Mouse (Mus musculus) intestine, embryonic 14.5 days (tissue): ENCODE data around the gene Erbin. TPM values are rescaled to one million over a fixed set of nuclear protein-coding genes. Genes with fewer than 3 reads are reported as not detected.

Experiments
- ATAC-seq: fragments of 200-750 bp; cut with Nextera tagmentation; replicated peaks from 2 replicates; pipeline ENCODE4 v1.8.0; 2017; ENCODE audit warnings: low read depth, moderate number of reproducible peaks, moderate TSS enrichment, moderate library complexity; ENCODE audit not compliant: low FRiP score, low TSS enrichment
- DNase-seq: peaks from one replicate; pipeline ENCODE4 v3.0.0-alpha.2; 2018; ENCODE audit warnings: low spot score
- H3K27ac ChIP-seq: fragments of 300-500 bp; sonication (generic); 2 replicates; pipeline ENCODE4 v1.5.1; 2014; ENCODE audit warnings: low read depth, mild to moderate bottlenecking, control low read depth
- H3K27me3 ChIP-seq: fragments of 300-500 bp; sonication (generic); replicated peaks from 2 replicates; pipeline ENCODE4 v1.6.1; 2014; ENCODE audit warnings: low read length, control low read depth; ENCODE audit not compliant: control insufficient read depth, insufficient read depth
- H3K36me3 ChIP-seq: fragments of 300-500 bp; sonication (generic); 2 replicates; pipeline ENCODE4 v1.6.1; 2014; ENCODE audit warnings: low read length, control low read depth; ENCODE audit not compliant: control insufficient read depth, insufficient read depth
- H3K4me1 ChIP-seq: fragments of 300-500 bp; sonication (generic); replicated peaks from 2 replicates; pipeline ENCODE4 v1.6.1; 2014; ENCODE audit warnings: low read length, control low read depth, mixed read lengths; ENCODE audit not compliant: control insufficient read depth, insufficient read depth
- H3K4me2 ChIP-seq: fragments of 300-500 bp; sonication (generic); 2 replicates; pipeline ENCODE4 v1.6.1; 2014; ENCODE audit warnings: low read length
- H3K4me3 ChIP-seq: fragments of 300-500 bp; sonication (generic); 2 replicates; pipeline ENCODE4 v1.5.1; 2014; ENCODE audit warnings: low read depth, low read length, control low read depth, mixed read lengths
- H3K9ac ChIP-seq: fragments of 300-500 bp; sonication (generic); 2 replicates; pipeline ENCODE4 v1.6.1; 2014; ENCODE audit warnings: mild to moderate bottlenecking, low read length
- H3K9me3 ChIP-seq: fragments of 300-500 bp; sonication (generic); 2 replicates; pipeline ENCODE4 v1.6.1; 2016; ENCODE audit warnings: low read length, control low read depth; ENCODE audit not compliant: control insufficient read depth
- WGBS: fragments of 180-500 bp; shearing (Covaris S2); extraction: QIAGEN DNeasy Blood & Tissue Kit; methylation state at CpG from one replicate; pipeline ENCODE4 v1.1.7; 2014; 5-methylcytosine and 5-hydroxymethylcytosine counted together
- polyA plus RNA-seq: library from polyadenylated mRNA; unstranded; fragments of >200 nt; fragmentation: Nextera tagmentation; extraction: Ambion mirVana; gene quantifications from 2 replicates; pipeline ENCODE4 v1.2.1, GENCODE M21; 2014

The Erbin gene
- polyA plus RNA-seq, 1 experiment from 2014 or later, result 32.1 TPM

DNA sequence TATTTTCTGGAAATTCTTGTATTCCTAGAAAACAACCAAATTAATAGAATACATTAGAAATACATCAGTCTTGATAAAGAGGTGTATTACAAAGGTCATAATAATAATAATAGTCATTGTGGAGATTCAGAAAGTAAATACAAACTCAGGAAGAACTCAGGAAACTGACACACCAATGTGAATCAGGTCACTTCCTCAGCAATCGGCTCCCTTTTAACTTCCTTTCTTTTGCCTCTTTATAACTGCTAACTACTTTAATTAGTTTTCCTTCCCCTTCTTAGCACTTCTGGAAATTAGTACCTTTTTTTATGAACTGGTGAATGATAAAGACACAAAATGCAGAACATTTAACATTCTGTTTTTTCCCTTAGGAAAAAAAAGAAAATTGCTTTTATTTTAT lies 51.4 kb downstream of the Erbin start:
- Histone ChIP-seq H3K9ac (no peak overlapping the region), H3K4me3 (no peak overlapping the region), H3K27ac (no peak overlapping the region), H3K27me3 (no peaks in the 10 kb centered on the region), H3K9me3 (no peaks in the 10 kb centered on the region), H3K4me1 (no peaks in the 10 kb centered on the region), H3K36me3 (peaks cover 24% of the 10 kb centered on the region), H3K4me2 (no peak overlapping the region)
- no peak for DNase-seq
- no peak for ATAC-seq
- WGBS, result 45% methylated on average over 1 of the region's 1 CpGs

DNA sequence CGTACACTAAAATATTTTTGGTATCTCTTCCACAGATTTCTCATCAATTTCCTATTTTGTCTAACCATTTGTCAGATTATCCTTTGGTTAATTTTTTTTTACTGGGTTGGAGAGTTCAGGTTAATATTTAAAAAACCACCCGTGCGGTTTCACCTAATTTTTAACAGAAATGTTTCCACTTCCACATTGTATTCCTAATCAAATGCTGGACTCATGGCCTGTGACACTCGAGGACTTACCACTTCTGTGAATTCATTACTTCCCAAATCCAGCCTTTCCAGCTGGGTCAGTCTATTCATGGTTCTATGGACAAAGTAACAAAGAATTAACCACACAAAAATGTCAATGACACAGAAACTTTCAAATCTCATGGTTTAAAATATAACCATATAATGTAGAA lies 58.3 kb downstream of the Erbin start:
- H3K4me3 ChIP-seq, result no peak overlapping the region
- H3K36me3 ChIP-seq, result peaks cover 60% of the 10 kb centered on the region
- 84% methylated on average over 4 of the region's 4 CpGs for WGBS
- H3K27me3 ChIP-seq, result no peaks in the 10 kb centered on the region
- H3K27ac ChIP-seq, result no peak overlapping the region
- no peaks in the 10 kb centered on the region for H3K4me1 ChIP-seq
- H3K4me2 ChIP-seq, result no peak overlapping the region
- no peaks in the 10 kb centered on the region for H3K9me3 ChIP-seq
- H3K9ac ChIP-seq, result no peak overlapping the region
- DNase-seq (no peak), ATAC-seq (no peak)

DNA sequence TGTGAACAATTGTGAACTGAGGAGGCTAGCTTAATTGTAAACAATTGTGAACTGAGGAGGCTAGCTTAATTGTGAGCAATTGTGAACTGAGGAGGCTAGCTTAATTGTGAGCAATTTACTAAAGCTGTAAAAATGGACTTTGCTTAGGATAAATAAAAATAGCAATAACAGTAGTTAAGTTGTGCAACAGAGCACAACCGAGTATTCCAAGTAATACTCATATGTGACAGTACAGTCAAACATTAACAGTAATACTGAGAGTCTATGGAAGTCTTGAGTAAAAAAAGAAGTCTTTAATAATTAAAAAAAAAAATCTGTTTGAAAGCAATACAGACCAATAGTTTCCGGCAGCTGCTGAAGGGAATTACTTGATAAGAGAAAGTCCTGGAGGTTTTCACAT lies 61.3 kb downstream of the Erbin start:
- Histone ChIP-seq H3K36me3 (peaks cover 65% of the 10 kb centered on the region), H3K9me3 (no peaks in the 10 kb centered on the region), H3K4me2 (no peak overlapping the region), H3K9ac (no peak overlapping the region), H3K27me3 (no peaks in the 10 kb centered on the region), H3K4me1 (no peaks in the 10 kb centered on the region), H3K27ac (no peak overlapping the region), H3K4me3 (no peak overlapping the region)
- ATAC-seq (no peak), DNase-seq (no peak)
- WGBS, result 90% methylated on average over 2 of the region's 2 CpGs

- WGBS, result 93% methylated on average over 2 of the region's 2 CpGs
- Histone ChIP-seq H3K4me1 (no peaks in the 10 kb centered on the region), H3K27ac (no peak overlapping the region), H3K4me2 (no peak overlapping the region), H3K36me3 (peaks cover 71% of the 10 kb centered on the region), H3K9me3 (no peaks in the 10 kb centered on the region), H3K9ac (no peak overlapping the region), H3K27me3 (no peaks in the 10 kb centered on the region), H3K4me3 (no peak overlapping the region)
- ATAC-seq, result no peak
- DNase-seq, result no peak
Measured at GRCm38 (mm10) chr13:103847614-103848013, 72.7 kb downstream of the Erbin start.

DNA sequence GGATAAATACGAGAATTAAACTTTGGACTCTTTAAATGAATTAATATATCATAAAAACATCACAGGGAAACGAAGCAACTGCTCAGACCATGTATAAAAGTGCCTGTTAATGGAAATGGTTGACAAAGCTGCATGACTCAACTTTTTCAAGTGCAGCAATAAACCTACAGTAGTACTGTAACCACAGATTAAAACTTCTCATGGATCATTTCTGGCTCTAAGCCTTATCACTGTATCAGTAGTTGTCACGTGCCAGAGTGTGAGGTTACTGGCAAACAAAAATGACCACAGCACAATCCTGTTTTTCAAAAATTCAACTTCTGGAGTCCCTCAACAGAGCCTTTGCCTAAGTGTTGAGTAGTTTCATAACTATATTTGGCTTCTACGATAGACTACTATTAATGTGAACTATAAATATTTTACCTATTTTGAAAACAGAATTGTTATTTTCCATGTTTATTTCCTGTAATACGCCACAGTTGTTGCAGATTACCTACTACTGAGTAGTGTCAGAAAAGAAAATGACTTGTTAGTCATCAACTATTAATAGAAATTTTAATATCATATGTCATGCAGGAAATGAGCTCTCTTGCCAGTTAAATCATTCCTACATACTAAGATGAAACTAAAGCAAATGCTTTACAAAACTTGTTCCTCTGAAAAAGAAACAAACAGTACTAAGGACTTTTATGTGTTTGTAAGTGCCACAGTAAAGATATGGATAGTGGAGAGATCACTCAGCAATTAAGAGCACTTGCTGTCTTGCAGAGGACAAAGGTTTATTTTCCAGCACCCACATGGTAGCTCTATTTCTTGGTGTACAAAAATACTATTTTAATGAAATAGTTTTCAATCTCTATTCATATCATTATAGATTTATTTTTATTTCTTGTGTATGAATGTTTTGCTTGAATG lies 78.8 kb downstream of the Erbin start:
- Histone ChIP-seq H3K4me3 (no peak overlapping the region), H3K9me3 (no peaks in the 10 kb centered on the region), H3K27me3 (no peaks in the 10 kb centered on the region), H3K4me1 (no peaks in the 10 kb centered on the region), H3K27ac (no peak overlapping the region), H3K36me3 (peaks cover 83% of the 10 kb centered on the region), H3K4me2 (no peak overlapping the region), H3K9ac (no peak overlapping the region)
- DNase-seq (no peak), ATAC-seq (no peak)
- WGBS, result 90% methylated on average over 5 of the region's 5 CpGs

- Histone ChIP-seq H3K9ac (no peak overlapping the region), H3K9me3 (no peaks in the 10 kb centered on the region), H3K4me1 (no peaks in the 10 kb centered on the region), H3K4me2 (no peak overlapping the region), H3K27me3 (no peaks in the 10 kb centered on the region), H3K4me3 (no peak overlapping the region), H3K27ac (no peak overlapping the region), H3K36me3 (peaks cover 82% of the 10 kb centered on the region)
- ATAC-seq (no peak), DNase-seq (no peak)
- 79% methylated on average over 2 of the region's 2 CpGs for WGBS
Measured at GRCm38 (mm10) chr13:103838619-103839018, 81.7 kb downstream of the Erbin start.

- Histone ChIP-seq H3K4me3 (no peak overlapping the region), H3K9me3 (no peaks in the 10 kb centered on the region), H3K4me1 (no peaks in the 10 kb centered on the region), H3K36me3 (peaks cover 59% of the 10 kb centered on the region), H3K9ac (no peak overlapping the region), H3K27me3 (no peaks in the 10 kb centered on the region), H3K27ac (no peak overlapping the region), H3K4me2 (no peak overlapping the region)
- ATAC-seq, result no peak
- no peak for DNase-seq
- 64% methylated on average over 2 of the region's 2 CpGs for WGBS
Measured at GRCm38 (mm10) chr13:103829623-103830135, 90.6 kb downstream of the Erbin start.

DNA sequence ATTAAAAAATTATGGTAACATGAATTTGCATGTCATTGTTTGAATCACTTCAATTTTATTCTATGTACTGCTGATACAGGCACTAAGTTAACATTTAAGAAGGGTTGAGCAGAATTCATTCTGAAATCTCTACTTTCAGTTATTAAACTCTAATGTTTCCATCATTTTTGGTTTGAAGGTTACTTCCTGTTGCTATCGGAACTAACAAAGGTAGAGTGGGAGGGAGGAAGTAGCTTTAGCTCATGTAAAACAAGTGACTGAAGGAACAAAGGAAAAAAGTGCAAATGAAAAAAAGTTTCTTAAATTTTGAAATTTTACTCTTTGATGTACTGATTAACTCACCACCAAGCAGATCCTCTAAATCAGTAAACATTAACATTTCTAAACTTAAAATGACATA lies 98.0 kb downstream of the Erbin start:
- DNase-seq (no peak), ATAC-seq (no peak)
- Histone ChIP-seq H3K27me3 (no peaks in the 10 kb centered on the region), H3K4me2 (no peak overlapping the region), H3K36me3 (peaks cover 64% of the 10 kb centered on the region), H3K9me3 (no peaks in the 10 kb centered on the region), H3K4me3 (no peak overlapping the region), H3K9ac (no peak overlapping the region), H3K27ac (no peak overlapping the region), H3K4me1 (no peaks in the 10 kb centered on the region)
- WGBS, result 87% methylated on average over 1 of the region's 1 CpGs

DNA sequence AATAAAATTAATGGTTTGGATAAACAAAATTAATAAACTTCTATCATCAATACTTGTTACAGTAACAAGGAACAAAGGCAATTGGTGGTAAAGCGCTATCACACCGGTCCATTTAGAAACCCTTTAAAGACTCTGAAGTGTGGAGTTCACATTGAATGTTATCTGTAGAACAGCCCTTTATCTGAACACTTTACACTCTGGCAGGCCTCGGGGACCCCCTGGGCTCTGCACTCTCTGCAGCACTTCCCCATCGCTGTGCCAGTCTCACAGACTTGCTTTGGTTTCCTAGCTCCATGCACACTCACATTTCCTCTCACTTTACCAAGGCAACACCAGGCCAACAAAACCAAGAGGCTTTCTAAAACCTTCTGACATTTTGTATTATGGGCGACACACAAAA lies 100.9 kb downstream of the Erbin start:
- H3K9me3 ChIP-seq, result no peaks in the 10 kb centered on the region
- H3K4me2 ChIP-seq, result no peak overlapping the region
- H3K4me3 ChIP-seq, result no peak overlapping the region
- WGBS, result 78% methylated on average over 5 of the region's 5 CpGs
- H3K36me3 ChIP-seq, result peaks cover 72% of the 10 kb centered on the region
- ATAC-seq (no peak), DNase-seq (no peak)
- H3K27me3 ChIP-seq, result no peaks in the 10 kb centered on the region
- H3K27ac ChIP-seq, result no peak overlapping the region
- H3K9ac ChIP-seq, result no peak overlapping the region
- no peaks in the 10 kb centered on the region for H3K4me1 ChIP-seq
